Mouse (Mus musculus) ovary, postnatal 36 days (tissue): ENCODE results near the gene Svs1.

ENCODE experiments used
- DNase-seq: peaks from one replicate; pipeline ENCODE4 v3.0.0; 2022; ENCODE audit warnings: low spot score, mixed read lengths

Gene Svs1

GRCm38 (mm10) chr6:49011191-49011590 is 24.5 kb downstream of the Svs1 start:
- no peak for DNase-seq

DNA sequence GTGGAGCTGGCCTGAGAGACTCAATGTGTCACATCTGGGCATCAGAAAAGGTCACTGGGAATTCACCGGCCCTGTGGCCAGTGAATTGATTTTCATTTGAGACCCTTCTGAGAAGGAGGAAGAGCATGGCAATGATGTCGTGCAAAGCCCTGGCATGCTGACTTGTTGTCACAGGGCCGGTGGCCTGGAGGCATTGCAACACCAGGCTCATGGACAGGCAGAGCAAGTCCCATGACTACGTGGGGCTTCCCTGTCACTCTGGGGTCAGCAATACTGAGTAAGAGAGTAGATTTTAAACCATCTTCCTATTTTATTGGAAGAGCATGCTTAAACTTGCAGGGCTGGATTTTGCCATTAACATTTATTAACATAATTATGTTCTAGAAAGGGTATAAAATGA is 26.4 kb downstream of the Svs1 start:
- no peak for DNase-seq

DNA sequence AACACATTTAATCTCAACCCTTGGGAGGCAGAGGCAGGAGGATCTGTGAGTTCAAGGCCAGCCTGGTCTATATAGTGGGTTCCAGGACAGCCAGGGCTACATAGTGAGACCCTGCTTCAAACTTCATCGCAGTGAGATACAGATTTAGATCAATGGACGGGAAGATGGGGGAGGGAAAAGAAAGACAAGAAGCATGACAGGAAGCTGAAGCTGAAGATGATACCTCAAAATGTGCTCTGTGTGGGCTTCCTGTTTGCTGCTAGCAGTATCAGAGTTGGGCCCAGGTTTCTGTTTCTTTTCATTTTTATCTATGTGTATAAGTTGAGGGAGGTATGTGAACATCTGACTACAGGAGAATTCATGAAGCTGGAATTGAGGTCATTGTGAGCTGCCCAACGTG is 26.8 kb downstream of the Svs1 start:
- no peak for DNase-seq

DNA sequence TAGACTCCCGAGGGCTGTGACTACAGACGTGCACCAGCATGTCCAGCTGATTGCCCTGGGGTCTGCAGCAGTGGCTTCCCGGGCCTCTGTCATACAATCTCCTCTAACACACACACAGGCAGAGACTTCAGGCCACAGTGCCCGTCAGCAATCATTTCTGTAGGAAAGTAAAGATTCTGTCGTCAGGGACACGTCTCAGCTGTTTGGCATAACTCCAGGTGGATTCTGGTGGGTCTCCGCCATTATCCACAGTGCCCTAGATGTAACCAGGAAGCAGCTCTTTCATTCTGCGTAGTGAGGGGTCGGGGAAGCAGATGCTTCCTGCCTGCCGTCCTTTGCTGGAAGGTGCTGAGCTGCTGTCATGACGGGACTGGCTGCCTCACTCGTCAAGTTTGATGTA is 30.5 kb downstream of the Svs1 start:
- no peak for DNase-seq

GRCm38 (mm10) chr6:49019341-49019740 is 32.7 kb downstream of the Svs1 start:
- no peak for DNase-seq

- no peak for DNase-seq
Measured at GRCm38 (mm10) chr6:49021141-49022012, 34.7 kb downstream of the Svs1 start.

DNA sequence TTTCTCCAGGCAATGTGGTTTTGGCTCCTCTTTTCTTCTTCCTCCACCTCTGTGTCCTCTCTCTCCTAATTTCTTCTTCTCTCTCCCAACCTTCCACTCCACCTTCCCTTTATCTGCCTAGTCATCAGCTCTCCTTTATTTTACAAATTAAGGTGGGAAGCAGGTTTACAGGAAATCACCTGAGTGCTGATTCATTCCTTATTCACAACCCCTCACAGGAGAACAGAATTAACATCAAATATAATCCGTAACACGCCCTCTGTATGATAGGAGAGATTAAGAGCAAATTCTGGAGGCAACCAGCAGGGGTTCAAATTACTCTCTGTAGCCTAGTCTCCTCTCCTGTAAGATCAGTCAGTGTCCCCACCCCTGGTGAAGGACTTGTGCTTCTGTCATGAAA is 35.7 kb downstream of the Svs1 start:
- DNase-seq, result no peak

DNA sequence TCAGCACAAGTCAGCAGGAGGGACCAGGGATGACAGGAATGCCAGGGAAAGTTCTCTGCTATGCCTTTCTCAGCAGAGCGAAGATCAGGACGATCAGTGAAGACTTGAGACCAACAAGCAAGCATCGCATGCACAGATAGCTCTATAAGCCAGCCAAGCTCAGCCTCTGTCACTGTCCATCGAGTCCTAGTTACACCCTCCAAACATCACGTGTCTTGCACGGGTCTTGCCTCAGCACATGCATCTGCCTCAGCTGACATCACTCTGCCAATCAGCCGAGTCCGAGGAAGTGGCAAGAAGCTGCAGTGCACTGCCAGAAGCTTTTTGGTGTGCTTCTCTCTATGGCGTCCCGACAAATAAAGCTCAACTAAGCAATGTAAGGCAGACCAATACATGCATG is 36.7 kb downstream of the Svs1 start:
- DNase-seq, result no peak

DNA sequence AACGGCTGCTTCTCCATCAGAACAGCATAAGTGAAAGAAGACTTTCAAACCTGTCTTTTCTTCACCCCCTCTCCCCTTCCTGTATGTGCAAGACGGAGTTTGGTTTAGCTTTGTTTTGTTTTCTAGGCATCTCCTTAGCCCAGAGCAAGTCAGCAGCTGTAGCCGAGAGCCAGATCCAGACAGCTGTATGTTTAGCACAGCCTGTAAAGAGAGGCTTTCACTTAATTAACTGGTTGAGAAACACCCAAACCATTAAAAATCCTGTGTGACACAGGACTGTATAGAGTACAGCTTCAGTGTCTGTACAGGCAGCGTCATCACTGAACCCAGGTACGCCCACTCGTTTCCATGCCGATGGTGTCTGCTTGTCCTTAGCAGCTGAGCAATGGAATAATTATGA is 38.6 kb downstream of the Svs1 start:
- no peak for DNase-seq

DNA sequence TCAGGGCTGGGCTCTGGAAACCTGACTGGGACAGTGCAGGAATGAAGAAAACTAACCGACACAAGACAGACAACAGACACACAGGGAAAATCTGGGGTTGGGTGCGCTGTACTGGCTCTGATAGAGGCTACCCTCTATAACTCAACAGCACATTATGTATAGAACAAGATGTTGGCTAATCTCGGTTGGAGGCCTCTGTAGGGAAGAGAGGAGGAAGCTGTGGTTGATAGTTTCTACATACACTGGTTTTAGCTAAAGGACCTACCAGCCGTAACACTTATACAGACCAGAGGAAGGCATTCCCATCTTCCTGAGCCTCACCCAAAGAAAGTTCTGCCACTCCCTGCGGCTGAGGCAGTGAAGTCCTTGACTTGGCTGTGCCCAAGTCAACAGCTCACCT is 39.8 kb downstream of the Svs1 start:
- DNase-seq, result no peak

DNA sequence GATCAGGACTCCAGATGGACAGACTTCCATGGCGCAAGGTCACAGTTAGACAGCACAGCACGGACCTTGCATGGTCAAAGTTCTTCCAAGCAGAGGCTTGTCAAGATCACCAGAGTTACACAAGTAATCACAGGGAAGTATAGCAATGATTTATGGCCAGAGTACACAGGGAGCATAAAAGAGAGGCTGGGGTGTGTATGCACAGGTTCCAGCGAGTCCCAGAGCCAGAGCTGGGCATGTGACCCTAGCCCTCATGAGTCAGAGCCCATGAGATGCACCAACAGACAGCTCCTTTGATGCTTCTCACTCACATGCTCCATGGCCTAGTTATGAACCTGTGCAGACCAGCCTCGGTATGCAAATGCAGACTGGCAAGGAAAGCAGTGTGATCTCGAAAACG is 41.4 kb downstream of the Svs1 start:
- DNase-seq, result no peak

GRCm38 (mm10) chr6:49028708-49029107 is 42.0 kb downstream of the Svs1 start:
- DNase-seq, result no peak

DNA sequence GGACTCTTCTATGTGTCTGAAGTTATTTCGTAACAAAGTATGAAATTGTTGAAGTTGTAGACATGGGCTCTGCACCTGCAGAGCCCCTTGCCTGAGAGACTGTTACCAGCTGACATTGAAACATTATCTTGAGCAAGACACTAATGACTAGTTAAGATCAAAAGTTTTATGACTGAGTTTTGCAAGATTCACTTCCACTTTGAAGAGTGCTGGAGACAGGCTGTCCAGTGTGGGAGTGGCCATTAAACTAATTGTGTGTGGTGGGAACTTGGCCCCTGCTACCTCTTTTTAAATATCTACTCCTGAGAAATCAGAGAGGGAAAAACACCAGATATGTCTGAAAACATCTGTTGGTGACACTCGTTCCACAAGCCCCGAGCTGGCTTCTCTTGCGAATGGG is 44.6 kb downstream of the Svs1 start:
- DNase-seq, result no peak

DNA sequence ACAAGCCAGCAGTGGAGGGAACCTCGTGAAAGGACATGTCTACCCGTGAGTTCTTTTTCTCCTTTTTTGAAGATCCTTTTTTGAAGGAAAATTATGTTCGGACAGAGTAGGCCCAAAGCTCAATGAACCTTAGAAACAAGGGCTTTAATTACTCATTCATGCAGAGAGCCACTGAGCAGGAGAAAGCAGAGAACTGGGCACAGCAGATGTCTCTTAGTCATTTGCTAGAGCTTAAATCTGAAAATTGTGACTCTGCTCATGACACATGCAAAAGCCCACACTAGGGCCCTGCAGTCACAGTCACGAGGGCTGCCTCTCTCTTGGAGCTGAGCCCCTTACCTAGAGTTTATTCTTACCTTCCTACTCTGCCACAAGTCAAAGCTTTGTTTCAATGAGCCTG is 46.1 kb downstream of the Svs1 start:
- no peak for DNase-seq

- DNase-seq, result peak; percentile 8
Measured at GRCm38 (mm10) chr6:49036275-49037267, 49.9 kb downstream of the Svs1 start, which contains the start of gene Gpnmb. Gpnmb (plus strand) TSS chr6:49036546.

DNA sequence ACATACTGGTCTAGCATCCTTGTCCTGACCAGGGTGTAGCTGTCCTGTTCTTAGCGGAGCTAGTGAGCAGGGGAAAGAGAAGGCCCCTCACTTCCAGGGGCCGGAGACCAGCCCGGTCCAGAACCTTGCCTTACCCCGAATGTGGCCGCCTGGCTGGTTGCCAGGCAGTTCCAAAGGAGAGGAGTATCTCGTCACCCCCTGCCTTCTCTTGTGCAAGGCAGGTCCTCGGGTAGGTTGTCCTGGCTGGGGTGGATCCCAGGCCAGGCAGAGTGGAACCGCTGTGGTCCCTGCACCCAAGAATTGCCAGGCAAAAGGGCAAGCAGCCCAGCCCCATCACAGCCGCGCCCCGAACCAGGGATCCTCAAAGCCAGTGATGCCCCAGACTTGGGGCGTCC is 50.6 kb downstream of the Svs1 start:
- DNase-seq, result no peak

GRCm38 (mm10) chr6:49039470-49040180 is 53.0 kb downstream of the Svs1 start:
- peak; percentile 47 for DNase-seq
